In genomic region chr13:6535287-6535932, GRCm38 (mm10) we compare ENCODE assay signal across 12 mouse cellular contexts. TPM values are rescaled to one million over a fixed set of nuclear protein-coding genes. Genes with fewer than 3 reads are reported as not detected.
DNase-seq lines count a peak whose midpoint lies in the region; ATAC-seq and TF ChIP-seq lines count a peak whose summit lies in the region.
"Had no signal": no experiment of that assay in that cellular context is flagged by ENCODE, and none has a peak within 500 bp of the region (broad histone marks: within the 10 kb centered on the region; RNA-seq: fewer than 3 reads in every experiment).

No protein-coding gene starts in this region.

- no peak overlapping the region for H3K27ac ChIP-seq in lung, postnatal 0 days (ENCODE audit: low read length)
- no peak overlapping the region for H3K27ac ChIP-seq in midbrain, embryonic 16.5 days (ENCODE audit: low read length)
- H3K27ac ChIP-seq: embryonic facial prominence, embryonic 12.5 days had no signal

- peak; percentile 58 for TF ChIP-seq CTCF in lung, postnatal 0 days (IDR thresholded peaks at IDR 0.05)

- H3K4me2 ChIP-seq in lung, postnatal 0 days (replicated peaks; ENCODE audit: low read depth, low read length), result no peak overlapping the region
- peak overlapping the region; percentile 33; the same call in 1 of the 2 replicates for H3K4me2 ChIP-seq in midbrain, embryonic 16.5 days (ENCODE audit: low read length)
- H3K4me2 ChIP-seq: embryonic facial prominence, embryonic 12.5 days had no signal

- no peak for ATAC-seq in lung, postnatal 0 days
- ATAC-seq in midbrain, embryonic 16.5 days, result peak; percentile 73
- no peak for ATAC-seq in activated CD4-positive, CD25-positive, alpha-beta regulatory T cell, adult 4 months

- DNase-seq in heart, adult 8-10 months (ENCODE audit: low spot score), result peak; percentile 20
- no peak for DNase-seq in heart, adult 9 months (ENCODE audit: low spot score in 2 of 2)
- DNase-seq in lung, postnatal 0 days (ENCODE audit: low spot score), result peak; percentile 48
- no peak for DNase-seq in lung, postnatal 25 days (ENCODE audit: low spot score)
- DNase-seq in brain, embryonic 18.5 days (ENCODE audit: low read depth, low spot score), result peak; percentile 60
- no peak for DNase-seq in ovary, postnatal 14 days (ENCODE audit: low spot score)
- DNase-seq: adrenal gland, postnatal 36 days; kidney, adult 2 months had no signal

- H3K9ac ChIP-seq in lung, postnatal 0 days (replicated peaks; ENCODE audit: low read depth), result no peak overlapping the region
- no peak overlapping the region for H3K9ac ChIP-seq in midbrain, embryonic 16.5 days (ENCODE audit: low read depth, low read length)
- H3K9ac ChIP-seq: embryonic facial prominence, embryonic 12.5 days had no signal

- WGBS in lung, postnatal 0 days, result 22% methylated on average over 6 of the region's 6 CpGs
- WGBS in midbrain, embryonic 16.5 days, result 34% methylated on average over 6 of the region's 6 CpGs

- H3K36me3 ChIP-seq in lung, postnatal 0 days (ENCODE audit: insufficient read depth, low read length), result no peaks in the 10 kb centered on the region
- no peaks in the 10 kb centered on the region for H3K36me3 ChIP-seq in midbrain, embryonic 16.5 days (ENCODE audit: control insufficient read depth, insufficient read depth, low read length)
- H3K36me3 ChIP-seq: embryonic facial prominence, embryonic 12.5 days; G1E had no signal

- no peaks in the 10 kb centered on the region for H3K27me3 ChIP-seq in lung, postnatal 0 days (replicated peaks; ENCODE audit: insufficient read depth, low read length)
- no peaks in the 10 kb centered on the region for H3K27me3 ChIP-seq in midbrain, embryonic 16.5 days (ENCODE audit: control insufficient read depth, insufficient read depth, low read depth, low read length)
- H3K27me3 ChIP-seq: embryonic facial prominence, embryonic 12.5 days had no signal

- H3K9me3 ChIP-seq in lung, postnatal 0 days (ENCODE audit: low read length), result no peaks in the 10 kb centered on the region
- no peaks in the 10 kb centered on the region for H3K9me3 ChIP-seq in midbrain, embryonic 16.5 days (replicated peaks; ENCODE audit: control insufficient read depth, low read length, poor library complexity, severe bottlenecking)
- H3K9me3 ChIP-seq: embryonic facial prominence, embryonic 12.5 days; G1E had no signal

- no peak overlapping the region for H3K4me3 ChIP-seq in lung, postnatal 0 days (ENCODE audit: low read depth, low read length)
- no peak overlapping the region for H3K4me3 ChIP-seq in midbrain, embryonic 16.5 days (ENCODE audit: low read depth, low read length)
- H3K4me3 ChIP-seq: embryonic facial prominence, embryonic 12.5 days had no signal

- H3K4me1 ChIP-seq in lung, postnatal 0 days (ENCODE audit: insufficient read depth, low read depth, low read length), result no peaks in the 10 kb centered on the region
- 0 out of 2 replicates have a peak, but pooled peaks cover 2% of the 10 kb centered on the region for H3K4me1 ChIP-seq in midbrain, embryonic 16.5 days (ENCODE audit: control insufficient read depth, insufficient read depth, low read length)
- H3K4me1 ChIP-seq: embryonic facial prominence, embryonic 12.5 days had no signal

- TF ChIP-seq EP300 in lung, postnatal 0 days (IDR thresholded peaks at IDR 0.05), result no peak

RNA-seq across cellular contexts. Expression of gene Pitrm1, which starts 12.5 kb away (rescaled TPM):
- total RNA-seq in heart, adult 8-10 months (2022), result 10 to 100 TPM; 49.4 to 60.1 (median 58.5) TPM
- 22.2 TPM in 2 replicates for polyA plus RNA-seq in lung, postnatal 0 days (2015; fragmentation: Nextera tagmentation; extraction: Ambion mirVana)
- polyA plus RNA-seq in midbrain, embryonic 16.5 days (2015; fragmentation: Nextera tagmentation; extraction: Ambion mirVana), result 44.3 and 46.9 TPM in 2 replicates
- polyA plus RNA-seq in activated CD4-positive, CD25-positive, alpha-beta regulatory T cell, adult 4 months (2017; shearing (Covaris generic)), result 10 to 100 TPM; 44.6 to 45.0 TPM

Comparison
In these comparisons a context has a peak if more than half of its experiments do, and no peak if none do; other contexts are left out.
1. DNase-seq: peak in heart, adult 8-10 months (single experiment), lung, postnatal 0 days (single experiment) and brain, embryonic 18.5 days (single experiment); none in heart, adult 9 months (0 of 2), lung, postnatal 25 days (single experiment) and ovary, postnatal 14 days (single experiment).